Mouse (Mus musculus): Measurements from ENCODE around the gene Fam8a1. TPM values are rescaled to one million over a fixed set of nuclear protein-coding genes. Genes with fewer than 3 reads are reported as not detected.
A peak's percentile ranks its signal among the peaks of the same experiment; 100 is the strongest.

The Fam8a1 gene
- 10 to 100 TPM; 28.7 to 33.2 TPM for total RNA-seq (2021)
- long read RNA-seq, experiment 1, transcript Fam8a1-201 (5 exons, 3,664 nt), result major isoform, 21 of 23 reads
- long read RNA-seq, experiment 1, partial matches to known transcripts, result 2 of 23 reads
- long read RNA-seq, experiment 1, other reads (novel, unspliced or antisense), result 0 of 23 reads
- long read RNA-seq, experiment 2, transcript Fam8a1-201 (5 exons, 3,664 nt), result major isoform, 22 of 26 reads
- long read RNA-seq, experiment 2, partial matches to known transcripts, result 1 of 26 reads
- long read RNA-seq, experiment 2, other reads (novel, unspliced or antisense), result 3 of 26 reads

GRCm38 (mm10) chr13:46669048-46669619 is at the start of gene Fam8a1:
TSS of gene Fam8a1 (plus strand) at chr13:46669522.
- DNase-seq (ENCODE audit: low spot score), result peak; percentile 91

- DNase-seq (ENCODE audit: low spot score), result peak; percentile 34
Measured at GRCm38 (mm10) chr13:46619633-46620032, 49.7 kb upstream of the Fam8a1 start.

- no peak for DNase-seq (ENCODE audit: low spot score)
Measured at GRCm38 (mm10) chr13:46620964-46621757, 48.2 kb upstream of the Fam8a1 start.

GRCm38 (mm10) chr13:46626608-46627007 is 42.7 kb upstream of the Fam8a1 start:
- DNase-seq (ENCODE audit: low spot score), result no peak

- DNase-seq (ENCODE audit: low spot score), result no peak
Measured at GRCm38 (mm10) chr13:46627841-46628240, 41.5 kb upstream of the Fam8a1 start.

- peak; percentile 33 for DNase-seq (ENCODE audit: low spot score)
Measured at GRCm38 (mm10) chr13:46629391-46629790, 39.9 kb upstream of the Fam8a1 start.

GRCm38 (mm10) chr13:46632796-46633195 is 36.5 kb upstream of the Fam8a1 start:
- DNase-seq (ENCODE audit: low spot score), result no peak

GRCm38 (mm10) chr13:46633320-46634132 is 35.8 kb upstream of the Fam8a1 start:
- no peak for DNase-seq (ENCODE audit: low spot score)

- no peak for DNase-seq (ENCODE audit: low spot score)
Measured at GRCm38 (mm10) chr13:46634133-46634488, 35.2 kb upstream of the Fam8a1 start.

- DNase-seq (ENCODE audit: low spot score), result no peak
Measured at GRCm38 (mm10) chr13:46640608-46641468, 28.5 kb upstream of the Fam8a1 start.

GRCm38 (mm10) chr13:46642318-46642717 is 27.0 kb upstream of the Fam8a1 start:
- no peak for DNase-seq (ENCODE audit: low spot score)

- no peak for DNase-seq (ENCODE audit: low spot score)
Measured at GRCm38 (mm10) chr13:46644175-46644574, 25.1 kb upstream of the Fam8a1 start.

GRCm38 (mm10) chr13:46645476-46645875 is 23.8 kb upstream of the Fam8a1 start:
- no peak for DNase-seq (ENCODE audit: low spot score)

- DNase-seq (ENCODE audit: low spot score), result no peak
Measured at GRCm38 (mm10) chr13:46651853-46652252, 17.5 kb upstream of the Fam8a1 start.

- DNase-seq (ENCODE audit: low spot score), result no peak
Measured at GRCm38 (mm10) chr13:46652671-46653070, 16.7 kb upstream of the Fam8a1 start.

- no peak for DNase-seq (ENCODE audit: low spot score)
Measured at GRCm38 (mm10) chr13:46653671-46654070, 15.7 kb upstream of the Fam8a1 start.

GRCm38 (mm10) chr13:46654566-46654965 is 14.8 kb upstream of the Fam8a1 start:
- no peak for DNase-seq (ENCODE audit: low spot score)

GRCm38 (mm10) chr13:46659211-46659610 is 10.1 kb upstream of the Fam8a1 start:
- no peak for DNase-seq (ENCODE audit: low spot score)

GRCm38 (mm10) chr13:46663461-46663964 is 5.8 kb upstream of the Fam8a1 start:
- DNase-seq (ENCODE audit: low spot score), result peak; percentile 41

GRCm38 (mm10) chr13:46669620-46670271 is 424 bp downstream of the Fam8a1 start:
- no peak for DNase-seq (ENCODE audit: low spot score)
